Mouse (Mus musculus) embryonic facial prominence, embryonic 14.5 days (tissue): ENCODE results near the gene Lrch1. TPM values are rescaled to one million over a fixed set of nuclear protein-coding genes. Genes with fewer than 3 reads are reported as not detected.

Source experiments
- ATAC-seq: fragments of 200-750 bp; cut with Nextera tagmentation; 2 replicates; pipeline ENCODE4 v1.8.0; 2017; ENCODE audit warnings: low read depth, moderate number of reproducible peaks, moderate TSS enrichment
- DNase-seq: peaks from one replicate; pipeline ENCODE4 v3.0.0-alpha.2; 2015; ENCODE audit warnings: low spot score
- H3K27ac ChIP-seq: fragments of 300-500 bp; sonication (generic); replicated peaks from 2 replicates; pipeline ENCODE4 v1.5.1; 2014; ENCODE audit warnings: low read depth, mild to moderate bottlenecking, low read length, moderate library complexity
- H3K27me3 ChIP-seq: fragments of 300-500 bp; sonication (generic); replicated peaks from 2 replicates; pipeline ENCODE4 v1.6.1; 2014; ENCODE audit warnings: low read length; ENCODE audit not compliant: control insufficient read depth, insufficient read depth
- H3K36me3 ChIP-seq: fragments of 300-500 bp; sonication (generic); 2 replicates; pipeline ENCODE4 v1.6.1; 2014; ENCODE audit warnings: low read length, mixed read lengths; ENCODE audit not compliant: control insufficient read depth, insufficient read depth
- H3K4me1 ChIP-seq: fragments of 300-500 bp; sonication (generic); 2 replicates; pipeline ENCODE4 v1.6.1; 2014; ENCODE audit warnings: antibody characterized with exemption, low read length; ENCODE audit not compliant: control insufficient read depth, insufficient read depth
- H3K4me2 ChIP-seq: fragments of 300-500 bp; sonication (generic); 2 replicates; pipeline ENCODE4 v1.6.1; 2014; ENCODE audit warnings: low read depth, mild to moderate bottlenecking, low read length, moderate library complexity, mixed read lengths
- H3K4me3 ChIP-seq: fragments of 300-500 bp; sonication (generic); 2 replicates; pipeline ENCODE4 v1.5.1; 2014; ENCODE audit warnings: low read depth, mild to moderate bottlenecking, low read length
- H3K9ac ChIP-seq: fragments of 300-500 bp; sonication (generic); 2 replicates; pipeline ENCODE4 v1.6.1; 2014; ENCODE audit warnings: low read depth, mild to moderate bottlenecking, low read length, moderate library complexity, mixed read lengths
- H3K9me3 ChIP-seq: fragments of 300-500 bp; sonication (generic); 2 replicates; pipeline ENCODE4 v1.6.1; 2016; ENCODE audit warnings: low read length; ENCODE audit not compliant: control insufficient read depth
- WGBS: fragments of 180-500 bp; shearing (Covaris S2); extraction: QIAGEN DNeasy Blood & Tissue Kit; methylation state at CpG from one replicate; pipeline ENCODE4 v1.1.7; 2014; 5-methylcytosine and 5-hydroxymethylcytosine counted together
- polyA plus RNA-seq: library from polyadenylated mRNA; unstranded; fragments of >200 nt; fragmentation: Nextera tagmentation; extraction: Ambion mirVana; gene quantifications from 2 replicates; pipeline ENCODE4 v1.2.1, GENCODE M21; 2014

Lrch1 gene
- polyA plus RNA-seq, 1 experiment from 2014 or later: 15.6 TPM

GRCm38 (mm10) chr14:74841297-74841696 is 106.4 kb downstream of the Lrch1 start:
- no peak for DNase-seq
- Histone ChIP-seq H3K9me3 (no peaks in the 10 kb centered on the region), H3K27me3 (no peaks in the 10 kb centered on the region), H3K27ac (no peak overlapping the region), H3K4me2 (no peak overlapping the region), H3K36me3 (no peaks in the 10 kb centered on the region), H3K9ac (no peak overlapping the region), H3K4me3 (no peak overlapping the region), H3K4me1 (peaks cover 10% of the 10 kb centered on the region; the same call in 1 of the 2 replicates)
- 65% methylated on average over 3 of the region's 3 CpGs for WGBS
- ATAC-seq: no peak

GRCm38 (mm10) chr14:74840820-74841219 is 106.9 kb downstream of the Lrch1 start:
- H3K9ac ChIP-seq: no peak overlapping the region
- peak; percentile 49 for DNase-seq
- 0 out of 2 replicates have a peak, but pooled peaks cover 8% of the 10 kb centered on the region for H3K4me1 ChIP-seq
- peak; percentile 26; the same call in 1 of the 2 replicates for ATAC-seq
- H3K36me3 ChIP-seq: no peaks in the 10 kb centered on the region
- H3K9me3 ChIP-seq: no peaks in the 10 kb centered on the region
- no peaks in the 10 kb centered on the region for H3K27me3 ChIP-seq
- H3K4me3 ChIP-seq: no peak overlapping the region
- no peak overlapping the region for H3K27ac ChIP-seq
- 32% methylated on average over 3 of the region's 3 CpGs for WGBS
- no peak overlapping the region for H3K4me2 ChIP-seq

GRCm38 (mm10) chr14:74840328-74840727 is 107.3 kb downstream of the Lrch1 start:
- H3K9ac ChIP-seq: no peak overlapping the region
- H3K27ac ChIP-seq: no peak overlapping the region
- 0 out of 2 replicates have a peak, but pooled peaks cover 4% of the 10 kb centered on the region for H3K4me1 ChIP-seq
- no peak overlapping the region for H3K4me3 ChIP-seq
- WGBS: 92% methylated on average over 2 of the region's 2 CpGs
- no peak for DNase-seq
- no peak for ATAC-seq
- H3K4me2 ChIP-seq: no peak overlapping the region
- no peaks in the 10 kb centered on the region for H3K9me3 ChIP-seq
- no peaks in the 10 kb centered on the region for H3K27me3 ChIP-seq
- no peaks in the 10 kb centered on the region for H3K36me3 ChIP-seq

GRCm38 (mm10) chr14:74838816-74839215 is 108.9 kb downstream of the Lrch1 start:
- 84% methylated on average over 7 of the region's 7 CpGs for WGBS

GRCm38 (mm10) chr14:74835010-74835409 is 112.7 kb downstream of the Lrch1 start:
- H3K9me3 ChIP-seq: no peaks in the 10 kb centered on the region
- DNase-seq: no peak
- H3K27me3 ChIP-seq: no peaks in the 10 kb centered on the region
- H3K4me2 ChIP-seq: no peak overlapping the region
- H3K27ac ChIP-seq: no peak overlapping the region
- no peak overlapping the region for H3K9ac ChIP-seq
- H3K4me3 ChIP-seq: no peak overlapping the region
- no peaks in the 10 kb centered on the region for H3K36me3 ChIP-seq
- WGBS: 71% methylated on average over 1 of the region's 1 CpGs
- no peaks in the 10 kb centered on the region for H3K4me1 ChIP-seq
- ATAC-seq: 0 out of 2 replicates have a peak, but pooled peaks have one; percentile 12

More at GRCm38 (mm10) chr14:74838816-74839215, 108.9 kb downstream of the Lrch1 start:
- H3K4me2 ChIP-seq: no peak overlapping the region
- H3K4me3 ChIP-seq: no peak overlapping the region
- H3K27me3 ChIP-seq: no peaks in the 10 kb centered on the region
- H3K9me3 ChIP-seq: no peaks in the 10 kb centered on the region
- H3K27ac ChIP-seq: no peak overlapping the region
- ATAC-seq (no peak), DNase-seq (no peak)
- H3K9ac ChIP-seq: no peak overlapping the region
- 0 out of 2 replicates have a peak, but pooled peaks cover 4% of the 10 kb centered on the region for H3K4me1 ChIP-seq
- no peaks in the 10 kb centered on the region for H3K36me3 ChIP-seq

GRCm38 (mm10) chr14:74834215-74834614 is 113.5 kb downstream of the Lrch1 start:
- H3K27ac ChIP-seq: no peak overlapping the region
- no peaks in the 10 kb centered on the region for H3K36me3 ChIP-seq
- no peak for DNase-seq
- no peaks in the 10 kb centered on the region for H3K27me3 ChIP-seq
- 93% methylated on average over 1 of the region's 1 CpGs for WGBS
- H3K4me2 ChIP-seq: no peak overlapping the region
- no peak overlapping the region for H3K9ac ChIP-seq
- H3K9me3 ChIP-seq: no peaks in the 10 kb centered on the region
- ATAC-seq: no peak
- no peak overlapping the region for H3K4me3 ChIP-seq
- H3K4me1 ChIP-seq: no peaks in the 10 kb centered on the region

GRCm38 (mm10) chr14:74831653-74832052 is 116.0 kb downstream of the Lrch1 start:
- no peak overlapping the region for H3K27ac ChIP-seq
- H3K4me3 ChIP-seq: no peak overlapping the region
- H3K36me3 ChIP-seq: no peaks in the 10 kb centered on the region
- no peaks in the 10 kb centered on the region for H3K4me1 ChIP-seq
- H3K4me2 ChIP-seq: no peak overlapping the region
- ATAC-seq: no peak; the same call in 1 of the 2 replicates
- H3K27me3 ChIP-seq: no peaks in the 10 kb centered on the region
- H3K9ac ChIP-seq: no peak overlapping the region
- 72% methylated on average over 5 of the region's 5 CpGs for WGBS
- H3K9me3 ChIP-seq: no peaks in the 10 kb centered on the region
- no peak for DNase-seq

GRCm38 (mm10) chr14:74831050-74831449 is 116.6 kb downstream of the Lrch1 start:
- H3K27me3 ChIP-seq: no peaks in the 10 kb centered on the region
- H3K4me2 ChIP-seq: no peak overlapping the region
- ATAC-seq (0 out of 2 replicates have a peak, but pooled peaks have one; percentile 16), DNase-seq (no peak)
- no peaks in the 10 kb centered on the region for H3K4me1 ChIP-seq
- no peak overlapping the region for H3K27ac ChIP-seq
- no peak overlapping the region for H3K9ac ChIP-seq
- no peak overlapping the region for H3K4me3 ChIP-seq
- 78% methylated on average over 5 of the region's 5 CpGs for WGBS
- no peaks in the 10 kb centered on the region for H3K36me3 ChIP-seq
- H3K9me3 ChIP-seq: no peaks in the 10 kb centered on the region

- Histone ChIP-seq H3K9ac (no peak overlapping the region), H3K9me3 (no peaks in the 10 kb centered on the region), H3K4me2 (no peak overlapping the region), H3K4me3 (no peak overlapping the region), H3K27ac (no peak overlapping the region), H3K36me3 (no peaks in the 10 kb centered on the region), H3K27me3 (no peaks in the 10 kb centered on the region), H3K4me1 (no peaks in the 10 kb centered on the region)
- WGBS: 85% methylated on average over 2 of the region's 2 CpGs
- no peak for ATAC-seq
- DNase-seq: no peak
These were observed 117.1 kb downstream of the Lrch1 start for GRCm38 (mm10) chr14:74830591-74830990.
